Mouse (Mus musculus): ENCODE measurements around the gene Pik3r1.

DNA sequence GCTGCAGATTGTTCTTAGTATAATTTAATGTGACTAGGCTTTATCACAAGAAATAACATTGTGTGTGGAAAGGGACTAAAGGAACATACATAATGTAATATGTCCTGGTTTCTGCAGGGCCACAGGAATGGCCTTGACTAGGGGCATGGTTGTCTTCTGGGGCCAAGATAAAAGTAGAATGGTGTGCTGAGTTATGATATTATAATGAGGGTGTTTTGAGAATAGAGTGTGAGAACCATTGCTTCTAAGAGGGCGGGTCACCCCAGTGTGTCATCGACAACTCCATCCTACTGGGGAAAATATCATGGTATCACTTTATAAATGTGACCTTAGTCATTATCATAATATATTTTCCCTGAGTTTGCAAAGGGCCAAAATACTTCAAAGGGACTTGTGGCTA is 115.9 kb downstream of the Pik3r1 start:
- TF ChIP-seq CTCF (IDR thresholded peaks at IDR 0.05; ENCODE audit: low read depth) (no peak), EP300 (IDR thresholded peaks at IDR 0.05; ENCODE audit: low read depth) (no peak)

Data from heart, postnatal 0 days (tissue).